Mouse (Mus musculus) gastrocnemius, adult 2 months (tissue): ENCODE measurements at regions not wholly inside any gene's neighbourhood (a gene's known extent, or its start where the extent isn't known, plus 50 kb on each side); places are given as distances from the start of the nearest gene placed in this dataset.

Source experiments
- DNase-seq: peaks from one replicate; pipeline ENCODE4 v3.0.0; 2022
- H3K27ac ChIP-seq: fragments of 200-600 bp; 2 replicates; pipeline ENCODE4 v1.8.1; 2022; ENCODE audit warnings: mild to moderate bottlenecking
- H3K4me3 ChIP-seq: fragments of 200-600 bp; 2 replicates; pipeline ENCODE4 v1.8.1; 2022; ENCODE audit warnings: mild to moderate bottlenecking, moderate library complexity
- CTCF ChIP-seq: fragments of 200-600 bp; IDR thresholded peaks from 2 replicates; pipeline ENCODE4 v1.8.1; 2022; ENCODE audit warnings: antibody characterized with exemption, mild to moderate bottlenecking, moderate library complexity
- intact Hi-C: fragments of 180-260 bp; cut with DNase I; formaldehyde crosslinking; loops from one replicate; pipeline ENCODE4 v1.15.1; 2025

DNA sequence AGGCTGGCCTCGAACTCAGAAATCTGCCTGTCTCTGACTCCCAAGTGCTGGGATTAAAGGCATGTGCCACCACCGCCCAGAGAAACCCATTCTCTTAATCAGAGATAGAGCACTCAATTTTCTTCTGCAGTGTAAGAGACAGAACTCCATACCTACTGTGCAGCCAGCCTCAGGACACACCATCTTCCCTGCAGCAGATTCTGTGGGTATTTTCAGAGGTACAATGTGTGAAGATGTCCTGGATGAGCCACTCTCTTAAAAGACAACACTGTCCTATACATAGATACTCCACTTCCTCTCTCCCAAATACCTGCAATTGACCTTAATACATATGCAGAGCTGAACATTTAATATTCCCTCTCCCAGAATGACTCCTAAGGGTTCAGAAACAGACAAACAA is 111.5 kb downstream of the Nr1d2 start:
- intact Hi-C loops = no loop called here
- Histone ChIP-seq H3K4me3 (no peak overlapping the region), H3K27ac (no peak overlapping the region)
- TF ChIP-seq CTCF = no peak
- DNase-seq = no peak

DNA sequence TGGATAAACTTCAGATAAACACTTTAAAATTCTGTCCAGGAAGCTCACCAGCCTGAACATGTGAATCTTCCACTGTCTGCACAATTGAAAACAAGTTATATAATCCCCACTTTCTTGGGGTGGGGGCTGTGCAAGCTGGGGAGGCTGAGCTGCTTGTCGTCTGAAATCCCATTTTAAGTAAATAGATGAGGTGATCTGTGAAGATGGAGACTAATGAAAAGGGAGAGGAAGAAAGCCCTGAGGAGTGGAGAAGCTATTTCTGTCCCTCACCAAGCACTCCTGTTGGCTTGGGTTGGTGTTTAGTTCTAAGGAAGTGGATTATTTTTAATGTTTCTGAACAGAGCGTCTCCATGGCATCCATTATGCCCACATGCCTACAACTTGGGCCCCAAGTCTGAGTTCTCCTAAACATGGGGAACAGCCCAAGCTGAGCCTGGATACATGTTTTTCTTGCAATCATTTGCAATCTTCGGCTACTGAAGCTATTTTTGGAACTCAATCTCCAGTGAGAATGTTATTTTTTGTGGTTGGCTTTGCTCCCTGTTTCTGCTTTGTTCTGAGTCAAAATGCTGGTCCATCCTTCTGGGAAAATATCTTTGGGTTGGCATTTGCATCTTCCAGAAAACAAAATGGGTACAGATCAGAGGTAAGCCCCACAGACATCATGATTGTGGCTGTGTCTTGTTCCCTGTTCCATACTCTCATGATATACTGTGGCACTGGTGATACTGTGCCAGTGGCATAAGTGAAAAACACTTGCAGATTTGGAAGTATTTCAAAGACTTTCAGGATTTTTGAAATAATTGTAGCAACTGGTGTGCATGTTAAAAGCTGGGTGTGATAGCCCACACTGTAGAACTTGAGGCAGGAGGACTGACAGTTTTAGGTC is 131.8 kb downstream of the Nr1d2 start:
- intact Hi-C loops = no loop called here
- H3K27ac ChIP-seq = peak overlapping the region; percentile 43; the same call in 1 of the 2 replicates
- DNase-seq = no peak
- no peak for TF ChIP-seq CTCF
- H3K4me3 ChIP-seq = no peak overlapping the region

GRCm38 (mm10) chr14:18105606-18106005 is 133.3 kb downstream of the Nr1d2 start:
- Histone ChIP-seq H3K27ac (no peak overlapping the region), H3K4me3 (no peak overlapping the region)
- intact Hi-C loops = no loop called here
- no peak for TF ChIP-seq CTCF
- no peak for DNase-seq

- intact Hi-C loops = no loop called here
- no peak overlapping the region for H3K27ac ChIP-seq
- H3K4me3 ChIP-seq = no peak overlapping the region
- DNase-seq = no peak
- no peak for TF ChIP-seq CTCF
These were observed 138.7 kb downstream of the Nr1d2 start for GRCm38 (mm10) chr14:18100195-18100594.
